Comparison of ENCODE assay signal across 8 mouse cellular contexts in the genomic region with DNA sequence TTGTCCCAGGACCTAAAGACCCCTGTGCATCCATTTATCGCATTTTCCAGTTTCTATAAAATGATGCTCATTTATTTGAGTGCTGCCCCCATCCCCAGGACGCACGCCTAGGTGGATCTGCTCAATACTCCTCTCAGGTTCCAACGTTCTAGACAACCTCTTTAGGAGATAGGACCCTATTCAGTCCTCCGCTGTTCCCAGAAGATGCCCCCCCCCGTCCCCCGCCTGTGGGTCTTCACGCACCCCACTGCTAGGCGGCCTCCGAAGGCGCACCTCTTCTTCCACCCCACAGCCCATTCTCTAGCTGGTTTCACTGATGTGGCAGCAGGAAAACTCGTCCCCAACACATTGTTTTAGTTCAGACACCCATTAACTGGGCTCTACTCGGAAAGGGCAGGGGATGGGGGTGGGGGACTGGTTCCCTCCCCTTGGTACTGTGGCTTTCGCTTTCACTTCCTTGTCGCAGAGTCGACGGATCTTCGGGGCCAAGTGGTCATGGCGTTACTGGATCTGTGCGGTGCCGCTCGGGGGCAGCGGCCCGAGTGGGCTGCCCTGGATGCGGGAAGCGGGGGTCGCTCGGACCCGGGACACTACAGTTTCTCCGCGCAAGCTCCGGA. TPM values are rescaled to one million over a fixed set of nuclear protein-coding genes. Genes with fewer than 3 reads are reported as not detected.
A peak's percentile ranks its signal among the peaks of the same experiment; 100 is the strongest.
DNase-seq lines count a peak whose midpoint lies in the region; ATAC-seq and TF ChIP-seq lines count a peak whose summit lies in the region.

No protein-coding gene starts in this region.

- TF ChIP-seq CTCF in layer of hippocampus, adult 2 months (conservative IDR thresholded peaks at IDR 0.05), result no peak

- DNase-seq in layer of hippocampus, adult 2 months (ENCODE audit: low spot score in 2 of 2), result no peak
- DNase-seq in layer of hippocampus, postnatal 36 days, result no peak
- DNase-seq in heart, postnatal 36 days, result peak; percentile 67 to 73
- no peak for DNase-seq in limb, embryonic 10.5 days (ENCODE audit: low spot score)
- no peak for DNase-seq in midbrain, embryonic 10.5 days (ENCODE audit: low spot score)
- peak; percentile 60 for DNase-seq in testis, postnatal 10 days (ENCODE audit: low spot score)
- no peak for DNase-seq in cerebellum, adult 11 months

- peaks cover 68% of the 10 kb centered on the region for H3K27me3 ChIP-seq in embryonic facial prominence, embryonic 15.5 days
- peaks cover 93% of the 10 kb centered on the region for H3K27me3 ChIP-seq in limb, embryonic 10.5 days (ENCODE audit: low read depth, poor library complexity, severe bottlenecking)
- peaks cover 90% of the 10 kb centered on the region for H3K27me3 ChIP-seq in midbrain, embryonic 10.5 days (ENCODE audit: low read depth, poor library complexity, severe bottlenecking)

- H3K4me2 ChIP-seq in embryonic facial prominence, embryonic 15.5 days (replicated peaks), result peak overlapping the region; percentile 76

- H3K27ac ChIP-seq in layer of hippocampus, adult 2 months, result 0 out of 2 replicates have a peak overlapping the region, but pooled peaks have one; percentile 51
- no peak overlapping the region for H3K27ac ChIP-seq in embryonic facial prominence, embryonic 15.5 days (replicated peaks)
- no peak overlapping the region for H3K27ac ChIP-seq in limb, embryonic 10.5 days
- no peak overlapping the region for H3K27ac ChIP-seq in midbrain, embryonic 10.5 days (replicated peaks)

- WGBS in embryonic facial prominence, embryonic 15.5 days, result 2% methylated on average over 32 of the region's 32 CpGs
- WGBS in limb, embryonic 10.5 days, result 3% methylated on average over 32 of the region's 32 CpGs
- WGBS in midbrain, embryonic 10.5 days, result 3% methylated on average over 32 of the region's 32 CpGs

- peaks cover 10% of the 10 kb centered on the region for H3K4me1 ChIP-seq in embryonic facial prominence, embryonic 15.5 days
- peaks cover 22% of the 10 kb centered on the region for H3K4me1 ChIP-seq in limb, embryonic 10.5 days
- peaks cover 18% of the 10 kb centered on the region for H3K4me1 ChIP-seq in midbrain, embryonic 10.5 days

- H3K36me3 ChIP-seq in embryonic facial prominence, embryonic 15.5 days, result no peaks in the 10 kb centered on the region
- no peaks in the 10 kb centered on the region for H3K36me3 ChIP-seq in limb, embryonic 10.5 days
- no peaks in the 10 kb centered on the region for H3K36me3 ChIP-seq in midbrain, embryonic 10.5 days

- H3K9ac ChIP-seq in embryonic facial prominence, embryonic 15.5 days, result peak overlapping the region; percentile 9; the same call in 1 of the 2 replicates

- no peaks in the 10 kb centered on the region for H3K9me3 ChIP-seq in embryonic facial prominence, embryonic 15.5 days (replicated peaks)
- H3K9me3 ChIP-seq in limb, embryonic 10.5 days (replicated peaks), result no peaks in the 10 kb centered on the region
- H3K9me3 ChIP-seq in midbrain, embryonic 10.5 days (replicated peaks), result no peaks in the 10 kb centered on the region

- ATAC-seq in embryonic facial prominence, embryonic 15.5 days (ENCODE audit: insufficient number of reproducible peaks, low FRiP score, low TSS enrichment, low read depth), result no peak

- intact Hi-C loops in heart, postnatal 36 days (cut with DNase I), result loop anchor here (1.0 kb wide), 1 partner anchor 11 kb away; the partner anchor contains the start of genes Psmb9 and Tap1

- H3K4me3 ChIP-seq in layer of hippocampus, adult 2 months, result peak overlapping the region; percentile 50
- peak overlapping the region; percentile 44 for H3K4me3 ChIP-seq in embryonic facial prominence, embryonic 15.5 days (replicated peaks)
- peak overlapping the region; percentile 42 for H3K4me3 ChIP-seq in limb, embryonic 10.5 days
- peak overlapping the region; percentile 50 for H3K4me3 ChIP-seq in midbrain, embryonic 10.5 days

RNA-seq across cellular contexts. Expression of gene Psmb8, which starts 0.5 kb away (rescaled TPM):
- 1 to 10 TPM; 2.7 TPM for total RNA-seq in layer of hippocampus, adult 2 months (2021)
- 1 to 10 TPM; 2.7 to 3.2 TPM for total RNA-seq in layer of hippocampus, postnatal 36 days (2021)
- 10.0 and 11.2 TPM in 2 replicates for polyA plus RNA-seq in embryonic facial prominence, embryonic 15.5 days (2015; fragmentation: Nextera tagmentation; extraction: Ambion mirVana)
- 10 to 100 TPM; 11.4 to 15.1 TPM for total RNA-seq in heart, postnatal 36 days (2021)
- polyA plus RNA-seq in limb, embryonic 10.5 days (2016; fragmentation: Nextera tagmentation; extraction: Ambion mirVana), result 0.74 and 0.87 TPM in 2 replicates
- 1.4 and 3.0 TPM in 2 replicates for polyA plus RNA-seq in midbrain, embryonic 10.5 days (2016; fragmentation: Nextera tagmentation; extraction: Ambion mirVana)

RNA-seq across cellular contexts. Expression of gene Tap2, which starts 5.3 kb away (rescaled TPM):
- total RNA-seq in layer of hippocampus, adult 2 months (2021), result 1 to 10 TPM; 7.8 to 9.3 TPM
- 10 to 100 TPM in 1 of 2 experiments, 1 to 10 TPM in 1; 8.5 to 10.3 TPM for total RNA-seq in layer of hippocampus, postnatal 36 days (2021)
- 6.4 and 7.5 TPM in 2 replicates for polyA plus RNA-seq in embryonic facial prominence, embryonic 15.5 days (2015; fragmentation: Nextera tagmentation; extraction: Ambion mirVana)
- 10 to 100 TPM; 23.6 to 24.6 TPM for total RNA-seq in heart, postnatal 36 days (2021)
- 0.49 and 0.61 TPM in 2 replicates for polyA plus RNA-seq in limb, embryonic 10.5 days (2016; fragmentation: Nextera tagmentation; extraction: Ambion mirVana)
- polyA plus RNA-seq in midbrain, embryonic 10.5 days (2016; fragmentation: Nextera tagmentation; extraction: Ambion mirVana), result 0.53 and 0.63 TPM in 2 replicates

RNA-seq across cellular contexts. Expression of gene Psmb9, which starts 10.4 kb away (rescaled TPM):
- total RNA-seq in layer of hippocampus, adult 2 months (2021), result 1 to 10 TPM; 2.1 to 3.6 TPM
- total RNA-seq in layer of hippocampus, postnatal 36 days (2021), result 1 to 10 TPM; 1.2 to 1.7 TPM
- 3.3 and 4.4 TPM in 2 replicates for polyA plus RNA-seq in embryonic facial prominence, embryonic 15.5 days (2015; fragmentation: Nextera tagmentation; extraction: Ambion mirVana)
- 10 to 100 TPM in 1 of 2 experiments, 1 to 10 TPM in 1; 7.5 to 10.6 TPM for total RNA-seq in heart, postnatal 36 days (2021)
- polyA plus RNA-seq in limb, embryonic 10.5 days (2016; fragmentation: Nextera tagmentation; extraction: Ambion mirVana), result 0.78 and 1.1 TPM in 2 replicates
- polyA plus RNA-seq in midbrain, embryonic 10.5 days (2016; fragmentation: Nextera tagmentation; extraction: Ambion mirVana), result 0.49 and 0.52 TPM in 2 replicates

RNA-seq across cellular contexts. Expression of gene Tap1, which starts 10.7 kb away (rescaled TPM):
- total RNA-seq in layer of hippocampus, adult 2 months (2021), result 1 to 10 TPM; 3.3 to 3.4 TPM
- 1 to 10 TPM; 3.4 to 3.5 TPM for total RNA-seq in layer of hippocampus, postnatal 36 days (2021)
- polyA plus RNA-seq in embryonic facial prominence, embryonic 15.5 days (2015; fragmentation: Nextera tagmentation; extraction: Ambion mirVana), result 10.7 and 11.9 TPM in 2 replicates
- 1 to 10 TPM; 4.1 to 7.0 TPM for total RNA-seq in heart, postnatal 36 days (2021)
- polyA plus RNA-seq in limb, embryonic 10.5 days (2016; fragmentation: Nextera tagmentation; extraction: Ambion mirVana), result 1.6 and 3.2 TPM in 2 replicates
- 0.93 and 1.3 TPM in 2 replicates for polyA plus RNA-seq in midbrain, embryonic 10.5 days (2016; fragmentation: Nextera tagmentation; extraction: Ambion mirVana)

RNA-seq across cellular contexts. Expression of gene H2-Ob, which starts 40.7 kb away (rescaled TPM):
- under 1 TPM in 1 of 2 experiments, not detected in 1; 0.17 TPM for total RNA-seq in layer of hippocampus, adult 2 months (2021)
- total RNA-seq in layer of hippocampus, postnatal 36 days (2021), result under 1 TPM in 1 of 2 experiments, not detected in 1; 0.47 TPM
- 0.17 and 0.43 TPM in 2 replicates for polyA plus RNA-seq in embryonic facial prominence, embryonic 15.5 days (2015; fragmentation: Nextera tagmentation; extraction: Ambion mirVana)
- total RNA-seq in heart, postnatal 36 days (2021), result under 1 TPM; 0.83 to 0.84 TPM
- polyA plus RNA-seq in limb, embryonic 10.5 days (2016; fragmentation: Nextera tagmentation; extraction: Ambion mirVana), result not detected in 2 replicates
- polyA plus RNA-seq in midbrain, embryonic 10.5 days (2016; fragmentation: Nextera tagmentation; extraction: Ambion mirVana), result not detected in 2 replicates

Comparison
In these comparisons a context has a peak if more than half of its experiments do, and no peak if none do; other contexts are left out.
1. DNase-seq: peak in heart, postnatal 36 days (2 of 2) and testis, postnatal 10 days (single experiment); none in layer of hippocampus, adult 2 months (0 of 2), layer of hippocampus, postnatal 36 days (0 of 2), limb, embryonic 10.5 days (single experiment), midbrain, embryonic 10.5 days (single experiment) and cerebellum, adult 11 months (single experiment).
2. Peak in every context shown above with its lines, with median percentiles within 50 percentile points of each other: H3K4me3 ChIP-seq.